Mouse (Mus musculus): ENCODE results near the gene Syk. TPM values are rescaled to one million over a fixed set of nuclear protein-coding genes. Genes with fewer than 3 reads are reported as not detected.

Syk gene
- polyA plus RNA-seq, 1 experiment from 2014 or later, result 1.6 TPM

DNA sequence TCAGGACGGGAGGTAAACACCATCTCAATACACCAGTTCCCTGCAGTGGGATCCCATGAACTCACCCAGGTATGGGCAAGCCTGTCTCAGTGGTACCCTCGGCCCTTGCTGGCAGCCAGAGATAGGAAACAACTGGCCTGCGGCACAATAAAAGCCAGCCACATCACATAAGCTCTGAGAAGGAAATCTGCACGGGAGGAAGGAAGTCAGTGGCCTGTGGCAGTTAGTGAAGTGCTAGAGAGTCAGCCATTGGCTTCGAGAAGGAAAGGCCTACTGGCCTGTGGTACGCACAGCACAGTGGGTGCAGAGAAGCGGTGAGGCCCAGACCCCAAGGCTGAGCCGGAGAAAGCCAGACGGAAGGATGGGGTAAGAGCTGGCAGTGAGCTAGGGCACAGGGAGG is 31.7 kb upstream of the Syk start:
- 86% methylated on average over 9 of the region's 9 CpGs for WGBS
- Histone ChIP-seq H3K9me3 (no peaks in the 10 kb centered on the region), H3K4me3 (replicated peaks) (no peak overlapping the region)

GRCm38 (mm10) chr13:52552822-52553477 is 30.0 kb upstream of the Syk start:
- Histone ChIP-seq H3K4me3 (replicated peaks) (no peak overlapping the region), H3K4me2 (no peak overlapping the region), H3K36me3 (replicated peaks) (no peaks in the 10 kb centered on the region), H3K9me3 (no peaks in the 10 kb centered on the region), H3K27ac (no peak overlapping the region), H3K27me3 (no peaks in the 10 kb centered on the region), H3K9ac (no peak overlapping the region), H3K4me1 (no peaks in the 10 kb centered on the region)
- no peak for ATAC-seq (ENCODE audit: low FRiP score)
- WGBS, result 79% methylated on average over 9 of the region's 9 CpGs

More for the DNA sequence above, 31.7 kb upstream of the Syk start:
- Histone ChIP-seq H3K4me2 (no peak overlapping the region), H3K36me3 (replicated peaks) (no peaks in the 10 kb centered on the region), H3K27me3 (no peaks in the 10 kb centered on the region), H3K27ac (no peak overlapping the region), H3K4me1 (no peaks in the 10 kb centered on the region), H3K9ac (no peak overlapping the region)
- no peak for ATAC-seq (ENCODE audit: low FRiP score)

GRCm38 (mm10) chr13:52554722-52555121 is 28.3 kb upstream of the Syk start:
- Histone ChIP-seq H3K4me3 (replicated peaks) (no peak overlapping the region), H3K4me1 (no peaks in the 10 kb centered on the region), H3K36me3 (replicated peaks) (no peaks in the 10 kb centered on the region), H3K27ac (no peak overlapping the region), H3K9ac (no peak overlapping the region), H3K27me3 (no peaks in the 10 kb centered on the region), H3K9me3 (no peaks in the 10 kb centered on the region), H3K4me2 (no peak overlapping the region)
- 88% methylated on average over 9 of the region's 9 CpGs for WGBS
- ATAC-seq (ENCODE audit: low FRiP score), result no peak

GRCm38 (mm10) chr13:52557421-52557820 is 25.6 kb upstream of the Syk start:
- Histone ChIP-seq H3K27ac (no peak overlapping the region), H3K9ac (no peak overlapping the region), H3K9me3 (no peaks in the 10 kb centered on the region), H3K27me3 (no peaks in the 10 kb centered on the region), H3K4me2 (no peak overlapping the region), H3K4me3 (replicated peaks) (no peak overlapping the region), H3K36me3 (replicated peaks) (no peaks in the 10 kb centered on the region), H3K4me1 (peaks cover 17% of the 10 kb centered on the region)
- ATAC-seq (ENCODE audit: low FRiP score), result no peak
- WGBS, result 76% methylated on average over 7 of the region's 7 CpGs

- no peaks in the 10 kb centered on the region for H3K36me3 ChIP-seq (replicated peaks)
- H3K27me3 ChIP-seq, result peaks cover 14% of the 10 kb centered on the region
- no peak overlapping the region for H3K4me3 ChIP-seq (replicated peaks)
- WGBS, result 77% methylated on average over 8 of the region's 8 CpGs
- ATAC-seq (ENCODE audit: low FRiP score), result peak; percentile 33; the same call in 1 of the 2 replicates
- no peak overlapping the region for H3K9ac ChIP-seq
- no peak overlapping the region for H3K4me2 ChIP-seq
- peaks cover 29% of the 10 kb centered on the region for H3K4me1 ChIP-seq
- H3K9me3 ChIP-seq, result no peaks in the 10 kb centered on the region
- H3K27ac ChIP-seq, result no peak overlapping the region; the same call in none of the 2 replicates
Observed at GRCm38 (mm10) chr13:52561367-52562165, 21.4 kb upstream of the Syk start.

GRCm38 (mm10) chr13:52562166-52562571 is 20.8 kb upstream of the Syk start:
- Histone ChIP-seq H3K9me3 (no peaks in the 10 kb centered on the region), H3K27me3 (peaks cover 18% of the 10 kb centered on the region), H3K4me1 (peaks cover 29% of the 10 kb centered on the region), H3K36me3 (replicated peaks) (no peaks in the 10 kb centered on the region), H3K4me3 (replicated peaks) (no peak overlapping the region), H3K9ac (no peak overlapping the region), H3K27ac (peak overlapping the region; percentile 42), H3K4me2 (no peak overlapping the region)
- ATAC-seq (ENCODE audit: low FRiP score), result peak; percentile 87
- 6% methylated on average over 4 of the region's 4 CpGs for WGBS

DNA sequence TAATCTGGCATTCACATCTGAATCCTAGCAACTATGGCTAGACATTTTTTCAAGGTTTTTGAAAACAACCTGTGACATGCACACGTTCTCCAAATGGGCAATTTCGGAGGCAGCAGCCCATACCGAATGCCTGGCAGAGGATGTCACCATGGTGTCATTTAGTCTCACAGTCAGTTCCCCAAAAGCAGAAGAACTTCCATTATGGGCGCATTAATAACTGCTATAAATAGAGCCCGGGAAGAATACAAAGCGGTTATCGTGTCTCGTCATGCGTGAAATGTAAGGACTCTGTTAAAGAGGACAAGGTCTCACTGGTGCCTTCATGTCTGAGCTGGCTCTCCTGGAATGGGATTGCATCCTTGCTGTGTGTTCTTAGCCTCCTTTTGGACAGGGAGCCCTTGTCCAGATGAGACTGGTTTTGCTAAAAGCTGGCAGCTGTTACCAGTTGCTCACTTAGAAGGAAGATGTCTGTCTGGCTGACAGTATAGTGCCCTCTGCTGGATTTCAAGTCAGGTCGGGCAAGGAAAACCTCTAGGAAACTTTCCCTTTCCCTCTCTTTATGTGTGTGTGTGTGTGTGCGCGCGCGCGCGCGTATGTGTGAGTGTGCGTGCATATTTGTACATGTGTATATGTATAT is 17.8 kb upstream of the Syk start:
- no peaks in the 10 kb centered on the region for H3K9me3 ChIP-seq
- 77% methylated on average over 18 of the region's 18 CpGs for WGBS
- H3K4me1 ChIP-seq, result peaks cover 32% of the 10 kb centered on the region
- no peaks in the 10 kb centered on the region for H3K36me3 ChIP-seq (replicated peaks)
- no peak overlapping the region for H3K4me2 ChIP-seq
- peaks cover 18% of the 10 kb centered on the region for H3K27me3 ChIP-seq
- no peak overlapping the region for H3K9ac ChIP-seq
- H3K27ac ChIP-seq, result no peak overlapping the region
- H3K4me3 ChIP-seq (replicated peaks), result no peak overlapping the region
- no peak for ATAC-seq (ENCODE audit: low FRiP score)

GRCm38 (mm10) chr13:52566188-52566760 is 16.7 kb upstream of the Syk start:
- ATAC-seq (ENCODE audit: low FRiP score), result no peak
- Histone ChIP-seq H3K4me3 (replicated peaks) (no peak overlapping the region), H3K9me3 (no peaks in the 10 kb centered on the region), H3K36me3 (replicated peaks) (no peaks in the 10 kb centered on the region), H3K27ac (no peak overlapping the region), H3K4me1 (peaks cover 27% of the 10 kb centered on the region), H3K27me3 (peaks cover 23% of the 10 kb centered on the region), H3K9ac (no peak overlapping the region), H3K4me2 (no peak overlapping the region)
- 94% methylated on average over 9 of the region's 9 CpGs for WGBS

GRCm38 (mm10) chr13:52566777-52567176 is 16.2 kb upstream of the Syk start:
- peaks cover 23% of the 10 kb centered on the region for H3K27me3 ChIP-seq
- H3K9me3 ChIP-seq, result no peaks in the 10 kb centered on the region
- no peak for ATAC-seq (ENCODE audit: low FRiP score)
- H3K4me1 ChIP-seq, result peaks cover 22% of the 10 kb centered on the region
- H3K4me3 ChIP-seq (replicated peaks), result no peak overlapping the region
- 76% methylated on average over 7 of the region's 7 CpGs for WGBS
- no peak overlapping the region for H3K27ac ChIP-seq
- H3K4me2 ChIP-seq, result no peak overlapping the region
- no peak overlapping the region for H3K9ac ChIP-seq
- no peaks in the 10 kb centered on the region for H3K36me3 ChIP-seq (replicated peaks)

DNA sequence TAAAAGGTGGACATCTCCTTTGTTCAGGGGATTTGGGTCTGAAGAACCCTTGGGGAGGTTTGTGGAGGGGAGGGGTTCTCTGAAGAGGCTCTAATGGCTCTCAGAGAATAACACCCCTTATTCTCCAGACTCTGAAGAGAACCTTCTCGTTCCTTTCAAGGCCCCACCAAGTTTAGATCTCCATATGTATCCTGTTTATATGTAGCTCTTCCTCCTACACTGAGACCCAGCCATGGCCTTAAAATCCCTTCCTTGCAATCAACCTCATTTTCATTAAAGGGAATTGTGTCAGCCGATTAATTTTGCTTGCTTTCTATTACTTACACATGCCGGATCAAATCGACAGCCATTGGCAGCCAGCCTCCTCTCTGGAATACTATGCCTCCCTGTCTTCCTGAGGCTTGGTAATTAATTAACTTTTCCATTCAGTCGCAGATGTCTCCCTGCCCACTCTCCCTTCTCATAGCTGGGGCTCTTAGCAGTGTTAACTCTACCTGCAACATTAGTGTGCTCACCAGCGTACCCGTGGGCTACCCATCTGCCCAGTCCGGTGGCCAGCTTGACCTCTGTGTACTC is 13.7 kb upstream of the Syk start:
- no peak overlapping the region for H3K9ac ChIP-seq
- H3K4me1 ChIP-seq, result peaks cover 9% of the 10 kb centered on the region; the same call in 1 of the 2 replicates
- no peak for ATAC-seq (ENCODE audit: low FRiP score)
- WGBS, result 64% methylated on average over 8 of the region's 8 CpGs
- H3K9me3 ChIP-seq, result no peaks in the 10 kb centered on the region
- no peak overlapping the region for H3K4me3 ChIP-seq (replicated peaks)
- H3K36me3 ChIP-seq (replicated peaks), result no peaks in the 10 kb centered on the region
- peaks cover 9% of the 10 kb centered on the region; the same call in 1 of the 2 replicates for H3K27me3 ChIP-seq
- H3K4me2 ChIP-seq, result no peak overlapping the region
- no peak overlapping the region for H3K27ac ChIP-seq

- H3K27me3 ChIP-seq, result peaks cover 9% of the 10 kb centered on the region; the same call in 1 of the 2 replicates
- no peaks in the 10 kb centered on the region for H3K36me3 ChIP-seq (replicated peaks)
- H3K4me1 ChIP-seq, result peaks cover 6% of the 10 kb centered on the region; the same call in 1 of the 2 replicates
- H3K27ac ChIP-seq, result no peak overlapping the region
- no peaks in the 10 kb centered on the region for H3K9me3 ChIP-seq
- no peak overlapping the region for H3K4me3 ChIP-seq (replicated peaks)
- no peak overlapping the region for H3K9ac ChIP-seq
- ATAC-seq (ENCODE audit: low FRiP score), result no peak
- WGBS, result 94% methylated on average over 9 of the region's 9 CpGs
- no peak overlapping the region for H3K4me2 ChIP-seq
Observed at GRCm38 (mm10) chr13:52570276-52570675, 12.7 kb upstream of the Syk start.

Data from forebrain, embryonic 12.5 days (tissue).